Mouse (Mus musculus): ENCODE measurements at regions not wholly inside any gene's neighbourhood (a gene's known extent, or its start where the extent isn't known, plus 50 kb on each side); places are given as distances from the start of the nearest gene placed in this dataset.

DNA sequence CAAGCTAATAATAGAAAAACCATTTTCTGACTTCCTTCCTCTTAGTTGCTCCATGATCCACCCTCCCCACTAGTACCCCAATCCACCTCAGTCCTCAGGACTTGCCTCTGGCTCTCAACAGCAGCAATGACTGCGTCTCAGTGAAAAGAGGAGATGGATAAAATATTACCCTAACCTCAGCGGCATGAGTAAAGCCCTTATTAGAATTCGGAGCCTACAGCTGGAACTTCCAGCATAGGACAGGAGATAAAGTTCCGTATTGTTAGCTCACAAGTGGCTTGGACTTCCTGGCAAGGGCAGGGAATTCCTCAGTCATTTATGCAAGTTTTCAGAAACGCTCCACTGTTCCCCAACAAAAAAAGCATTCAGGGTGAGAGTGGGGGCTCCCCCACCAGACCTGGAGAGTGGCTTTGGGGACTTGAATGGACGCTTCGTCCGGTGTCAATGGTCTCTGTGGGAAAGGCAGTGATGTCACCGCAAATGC is 106.2 kb upstream of the Pabpc6 start:
- no peak for DNase-seq
- intact Hi-C loops (cut with DNase I): no loop called here

DNA sequence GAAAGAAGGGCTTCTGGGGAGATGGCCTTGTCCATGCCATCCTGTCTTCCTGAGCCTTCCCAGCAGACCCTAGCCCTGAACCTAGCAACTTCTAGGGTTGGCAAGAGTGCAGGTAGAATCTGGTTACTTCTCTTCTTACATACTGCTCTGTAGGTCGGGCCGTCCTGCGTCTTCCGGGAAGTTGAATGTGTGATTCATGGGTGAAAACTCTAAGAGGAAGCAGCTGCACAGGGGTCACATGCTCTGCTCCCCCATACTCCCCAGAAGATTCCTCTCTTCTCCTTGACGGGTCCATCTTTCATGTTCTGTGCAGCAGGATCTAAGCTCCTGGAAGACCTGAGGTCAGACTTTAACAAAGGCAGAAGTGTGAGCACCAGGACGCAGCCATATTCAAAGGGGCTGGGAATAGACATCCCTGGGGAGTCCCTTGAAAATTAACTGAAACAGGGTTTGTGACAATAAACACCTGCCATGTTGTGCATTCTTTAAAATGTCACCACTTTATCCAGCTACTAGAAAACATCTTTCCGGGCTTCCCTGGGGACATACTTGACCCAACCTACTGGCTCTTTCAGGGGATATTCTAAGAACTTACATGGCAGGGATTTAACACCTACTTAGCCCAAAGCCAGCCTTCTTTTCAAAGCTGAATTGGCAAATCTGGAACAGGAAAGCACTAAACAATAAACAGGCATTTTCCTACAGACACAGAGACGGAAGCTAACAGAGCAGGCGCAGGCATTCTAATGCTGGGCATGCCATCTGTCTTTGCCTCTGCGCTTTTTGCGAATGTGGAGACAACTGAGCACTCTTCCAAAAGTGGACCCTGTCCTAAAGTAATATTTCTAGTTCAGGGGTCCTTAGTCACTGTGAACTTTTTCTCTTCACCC is 105.5 kb upstream of the Pabpc6 start:
- DNase-seq: no peak
- intact Hi-C loops (cut with DNase I): no loop called here

DNA sequence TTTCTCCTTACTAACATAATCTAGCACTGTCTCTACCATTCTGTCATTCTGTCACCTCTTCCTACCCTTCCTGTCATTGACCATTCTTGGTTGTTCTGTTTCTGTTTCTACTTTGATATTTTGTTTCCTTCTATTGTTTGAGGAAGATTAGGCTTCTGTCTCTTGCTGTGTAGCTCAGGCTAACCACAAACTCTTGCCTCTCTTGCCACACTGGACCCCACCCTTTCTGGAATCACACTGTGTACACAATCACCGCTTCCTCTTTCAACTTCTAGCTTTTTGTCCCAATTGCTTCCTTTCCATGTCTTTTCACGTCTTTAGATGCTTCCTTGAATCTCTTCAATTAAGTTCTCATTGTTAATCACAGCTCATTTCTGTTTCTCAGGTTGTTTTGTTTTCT is 104.2 kb upstream of the Pabpc6 start:
- intact Hi-C loops (cut with DNase I): no loop called here
- no peak for DNase-seq

DNA sequence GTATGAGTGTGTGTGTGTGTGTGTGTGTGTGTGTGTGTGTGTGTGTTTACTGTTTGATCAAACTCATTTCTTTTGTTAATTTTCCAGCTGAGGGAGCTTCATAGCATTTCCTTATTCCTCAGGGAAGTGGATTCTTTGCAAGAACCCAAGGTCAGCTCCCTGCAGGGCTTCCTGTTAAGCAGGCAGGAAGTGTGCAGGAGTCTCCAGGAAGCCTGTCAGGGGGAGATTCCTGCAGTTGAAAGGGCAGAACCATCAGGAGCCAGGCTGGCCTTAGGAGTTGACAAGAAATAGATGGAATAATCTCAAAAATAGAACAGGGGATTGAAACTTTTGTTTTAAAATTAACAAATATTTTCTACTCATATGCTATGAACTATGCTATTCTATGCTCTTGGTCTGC is 98.8 kb upstream of the Pabpc6 start:
- intact Hi-C loops (cut with DNase I): loop anchor here (10.0 kb wide), 2 partner anchors 127 to 327 kb away; no protein-coding TSS in a partner anchor
- DNase-seq: no peak

DNA sequence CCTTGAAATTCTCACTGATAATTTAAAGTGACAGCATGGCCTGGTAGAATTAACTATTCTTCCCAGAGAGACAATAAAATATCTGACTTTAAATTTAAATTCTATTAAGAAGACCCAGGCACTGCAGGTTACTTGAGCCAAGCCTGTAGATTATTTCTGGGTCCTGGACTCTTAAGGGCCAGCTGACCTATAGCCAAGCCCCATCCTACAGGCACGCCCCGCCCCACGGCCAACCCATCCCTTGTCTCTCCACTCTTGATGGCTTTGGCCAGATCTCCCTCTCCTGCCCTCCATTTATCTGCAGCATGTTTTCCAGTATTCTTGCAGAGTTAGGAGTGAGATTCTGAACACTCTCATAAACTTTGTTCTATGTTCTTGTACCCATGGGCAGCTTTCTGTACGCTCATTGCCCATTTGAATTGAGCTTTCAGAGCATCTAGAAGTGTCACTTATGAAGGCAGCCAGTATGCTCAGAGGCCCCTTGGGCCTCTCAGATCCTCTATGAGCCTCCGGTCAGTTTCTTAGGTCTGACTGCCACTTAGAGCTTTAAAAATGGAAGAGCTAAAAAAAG is 96.2 kb upstream of the Pabpc6 start:
- DNase-seq: no peak

DNA sequence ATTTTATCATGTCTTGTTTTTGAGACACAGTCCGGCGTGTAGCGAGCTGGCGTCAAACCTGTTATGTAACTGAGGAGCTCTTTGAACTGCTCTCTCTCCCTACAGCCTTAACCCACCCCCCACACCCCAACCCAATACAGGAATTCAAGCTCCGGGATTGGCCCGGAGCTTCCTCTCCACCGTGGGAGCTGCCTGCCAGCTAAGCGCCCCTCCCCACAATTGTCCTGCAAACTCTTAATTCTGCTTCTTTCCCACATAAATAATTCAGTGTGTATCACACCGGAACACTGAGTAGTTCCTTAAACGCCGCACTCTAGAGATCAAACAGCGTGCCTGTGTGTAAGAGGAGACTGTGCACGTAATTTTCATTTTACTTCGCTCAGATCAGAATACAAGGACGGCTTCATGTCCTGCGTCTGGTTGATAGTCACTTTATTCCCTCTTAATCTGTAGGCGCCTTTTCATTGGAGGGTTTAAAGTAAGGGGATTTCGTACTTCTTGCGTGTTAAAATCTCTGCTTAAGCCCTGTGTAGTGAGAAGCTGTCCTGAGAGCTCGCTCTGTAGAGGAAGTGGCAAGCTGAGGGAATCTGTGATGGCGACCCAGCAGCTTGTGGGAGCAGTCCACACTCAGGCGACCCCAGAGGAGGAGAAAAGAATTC is 95.3 kb upstream of the Pabpc6 start:
- intact Hi-C loops (cut with DNase I): loop anchor here (10.0 kb wide), 2 partner anchors 130 to 330 kb away; no protein-coding TSS in a partner anchor
- DNase-seq: peak in 1 of 2 experiments; percentile 29

More for the DNA sequence above, 96.2 kb upstream of the Pabpc6 start:
- intact Hi-C loops (cut with DNase I): loop anchor here (10.0 kb wide), 2 partner anchors 129 to 329 kb away; no protein-coding TSS in a partner anchor

DNA sequence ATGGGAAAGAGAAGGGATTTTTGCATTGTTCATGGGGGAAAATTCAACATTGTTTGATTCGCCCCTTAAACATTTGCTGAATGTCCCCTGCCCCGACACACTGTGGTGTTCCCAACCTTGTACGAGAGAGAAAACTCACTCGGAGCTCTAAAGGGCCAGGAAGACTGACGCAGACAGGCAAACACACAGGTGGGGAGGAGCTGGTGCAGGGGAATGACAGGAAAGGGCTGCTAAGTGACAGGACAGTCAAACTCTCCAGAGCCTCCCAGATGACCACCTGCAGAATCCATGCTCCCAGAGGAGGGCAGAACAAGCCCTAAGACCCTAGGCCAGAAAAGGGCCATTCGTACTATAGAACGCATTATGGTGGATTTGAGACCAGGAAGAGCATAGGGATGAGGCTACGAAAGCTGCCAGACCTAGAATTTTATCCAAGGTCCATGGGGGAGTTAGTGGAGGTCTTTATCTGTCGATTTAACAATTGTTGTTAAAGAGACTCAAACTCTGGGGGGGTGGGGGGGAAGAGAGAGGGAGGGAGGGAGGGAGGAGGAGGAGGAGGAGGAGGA is 94.6 kb upstream of the Pabpc6 start:
- DNase-seq: no peak
- intact Hi-C loops (cut with DNase I): loop anchor here (10.0 kb wide), 2 partner anchors 131 to 331 kb away; no protein-coding TSS in a partner anchor

DNA sequence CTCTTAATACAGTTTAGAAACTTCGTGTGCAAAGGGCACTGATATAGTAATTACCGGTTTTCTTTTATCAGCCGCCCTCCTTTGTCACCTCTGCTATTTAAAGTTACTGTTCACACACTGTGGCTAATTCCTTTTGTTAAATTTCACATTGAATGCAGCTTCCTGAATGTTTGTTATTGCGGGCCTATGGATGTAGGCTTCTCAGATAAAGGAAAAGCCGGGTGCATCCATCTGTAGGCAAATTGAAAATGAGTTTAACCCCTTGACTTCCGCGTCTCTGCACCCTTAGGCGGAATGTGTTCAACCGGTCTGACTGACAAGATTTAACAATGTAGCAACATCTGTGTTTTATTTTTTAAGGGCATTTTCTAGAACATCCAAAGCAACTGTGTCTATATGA is 93.6 kb upstream of the Pabpc6 start:
- DNase-seq: no peak
- intact Hi-C loops (cut with DNase I): loop anchor here (10.0 kb wide), 2 partner anchors 132 to 332 kb away; no protein-coding TSS in a partner anchor

DNA sequence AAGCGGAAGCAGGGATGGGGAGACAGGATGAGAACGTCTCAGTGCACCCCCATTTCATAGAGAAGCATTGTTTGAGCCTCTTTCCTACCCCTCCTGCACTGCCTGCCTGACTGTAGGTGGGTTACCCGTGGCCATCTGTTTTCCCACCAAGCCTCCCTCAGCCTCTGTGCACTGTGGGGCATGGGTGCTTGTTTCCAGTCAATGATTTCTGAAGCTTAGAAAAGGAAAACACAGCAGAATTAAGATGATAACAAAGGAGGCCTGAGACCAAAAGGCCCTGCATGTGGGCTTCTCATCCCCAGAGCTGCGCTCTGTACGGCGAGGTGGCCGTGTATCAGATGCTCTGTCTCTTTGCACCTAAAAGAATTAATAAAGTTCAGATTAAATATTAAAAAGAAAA is 92.9 kb upstream of the Pabpc6 start:
- DNase-seq: no peak
- intact Hi-C loops (cut with DNase I): loop anchor here (10.0 kb wide), 2 partner anchors 132 to 332 kb away; no protein-coding TSS in a partner anchor

DNA sequence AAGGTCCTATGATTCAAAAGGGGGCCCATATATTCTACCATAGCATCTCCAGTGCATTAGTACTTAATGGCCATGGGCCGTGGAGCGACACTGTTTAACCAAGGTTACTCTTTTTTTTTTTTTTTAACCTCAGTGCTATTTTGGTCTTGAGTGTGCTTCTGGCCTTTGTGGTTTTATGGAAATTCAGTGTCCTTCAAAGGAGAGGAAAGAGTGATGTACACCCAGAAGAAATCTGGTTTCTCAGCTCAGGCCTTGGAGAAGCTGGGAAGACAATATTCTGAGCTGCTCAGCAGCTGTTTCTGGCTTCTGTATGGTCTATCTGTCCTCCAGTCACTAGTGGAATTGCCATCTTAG is 91.2 kb upstream of the Pabpc6 start:
- intact Hi-C loops (cut with DNase I): loop anchor here (10.0 kb wide), 2 partner anchors 134 to 334 kb away; no protein-coding TSS in a partner anchor

DNA sequence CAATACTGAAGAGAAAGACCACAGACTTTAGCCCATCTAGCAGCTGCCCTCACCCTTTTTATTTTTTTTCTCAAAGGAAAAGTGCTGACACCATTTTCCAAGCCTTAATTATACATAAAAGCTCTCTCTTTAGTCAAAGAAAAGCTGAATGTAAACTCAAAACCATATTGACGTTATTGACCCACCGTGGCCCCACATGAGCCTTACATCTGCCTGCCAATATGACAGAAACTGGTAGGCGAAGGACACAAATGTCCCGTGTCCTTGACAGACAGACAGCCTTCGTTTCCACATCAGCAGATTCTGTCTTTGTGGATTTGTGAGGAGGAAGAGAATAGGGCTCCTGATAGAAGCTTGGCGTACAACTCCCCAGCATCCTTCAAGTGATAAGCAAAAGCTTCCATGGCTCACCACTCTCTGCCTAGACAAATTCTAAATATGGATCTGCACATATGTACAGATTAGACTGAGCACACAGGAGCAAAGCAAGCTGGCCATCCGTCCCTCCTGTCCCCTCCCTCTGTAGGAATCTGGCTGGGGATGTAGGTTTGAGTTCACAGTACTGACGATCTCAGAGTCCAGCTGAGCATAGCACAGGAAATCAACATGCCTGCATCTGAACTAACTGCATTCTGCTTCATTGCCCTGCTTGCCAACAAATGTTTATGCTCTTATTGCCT is 90.6 kb upstream of the Pabpc6 start:
- intact Hi-C loops (cut with DNase I): loop anchor here (10.0 kb wide), 2 partner anchors 135 to 335 kb away; no protein-coding TSS in a partner anchor
- no peak for DNase-seq

More for the DNA sequence above, 91.2 kb upstream of the Pabpc6 start:
- DNase-seq: no peak

DNA sequence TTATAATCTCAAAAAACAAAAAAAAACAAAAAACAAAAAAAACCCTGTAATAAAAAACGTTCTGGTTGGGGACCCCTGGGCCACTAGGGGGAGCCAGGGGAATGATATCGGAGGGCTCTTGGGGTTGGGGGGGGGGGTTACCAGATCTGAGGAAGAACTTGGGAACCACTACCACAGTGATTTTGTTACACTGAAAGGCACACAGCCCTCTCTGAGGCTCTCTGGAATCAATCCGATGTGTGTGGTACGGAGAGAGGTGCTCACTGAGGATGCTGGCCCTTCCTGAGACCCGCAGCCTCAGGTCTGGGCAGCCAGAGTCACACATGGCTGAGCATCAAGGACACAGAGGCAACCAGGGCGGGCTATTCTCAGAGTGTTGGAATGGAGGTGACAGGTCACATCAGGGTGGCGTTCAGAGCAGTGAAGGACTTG is 89.9 kb upstream of the Pabpc6 start:
- DNase-seq: peak in 1 of 2 experiments; percentile 29
- intact Hi-C loops (cut with DNase I): loop anchor here (5.0 to 10.0 kb wide), 5 partner anchors 278 to 975 kb away; no protein-coding TSS in a partner anchor

DNA sequence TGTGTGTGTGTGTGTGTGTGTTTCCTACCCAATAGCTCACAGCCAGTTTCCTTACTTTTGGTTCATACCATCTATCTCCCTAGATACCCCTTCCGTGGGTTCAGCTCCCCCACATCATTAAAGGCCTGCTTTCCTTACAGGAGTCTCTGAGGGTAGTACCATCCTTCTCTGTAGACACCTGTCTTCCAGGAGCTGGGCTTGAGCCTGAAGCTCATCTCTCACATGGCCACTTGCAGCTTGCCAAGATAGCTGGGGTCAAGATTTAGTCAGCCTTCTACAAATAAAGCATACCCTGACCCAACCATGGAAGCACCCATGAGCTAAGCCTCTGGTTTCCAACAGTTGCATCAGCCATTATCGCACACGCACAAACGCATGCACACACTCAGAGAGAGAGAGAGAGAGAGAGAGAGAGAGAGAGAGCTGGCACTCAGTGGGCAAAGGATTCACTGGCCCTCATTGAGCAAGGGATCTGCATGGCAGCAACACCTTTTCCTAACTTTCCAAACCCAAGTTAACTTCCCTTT is 88.3 kb upstream of the Pabpc6 start:
- intact Hi-C loops (cut with DNase I): loop anchor here (2.0 to 10.0 kb wide), 6 partner anchors 280 to 977 kb away; partner anchors contain the start of gene Qk
- DNase-seq: no peak

DNA sequence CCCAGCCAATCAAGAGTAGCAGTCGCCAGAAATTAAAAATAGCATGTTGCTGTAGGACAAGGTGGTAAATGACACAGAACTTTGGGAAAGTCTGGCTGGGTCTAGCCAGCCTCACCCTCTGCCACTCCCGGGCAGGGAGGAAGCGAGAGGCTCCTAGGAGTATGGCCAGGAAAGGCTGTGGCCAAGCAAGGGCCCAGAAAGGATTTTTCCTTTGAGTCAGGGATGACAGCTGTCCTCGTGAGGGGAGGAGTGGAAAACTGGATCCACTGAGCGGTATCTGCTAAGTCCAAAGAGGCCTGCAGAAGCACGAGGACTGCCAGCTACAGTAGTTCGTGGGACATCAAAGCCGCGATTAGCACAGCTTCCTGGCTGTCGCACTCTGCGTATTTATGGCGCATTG is 87.2 kb upstream of the Pabpc6 start:
- intact Hi-C loops (cut with DNase I): loop anchor here (2.0 to 10.0 kb wide), 6 partner anchors 281 to 978 kb away; partner anchors contain the start of gene Qk
- DNase-seq: peak; percentile 44 to 46

DNA sequence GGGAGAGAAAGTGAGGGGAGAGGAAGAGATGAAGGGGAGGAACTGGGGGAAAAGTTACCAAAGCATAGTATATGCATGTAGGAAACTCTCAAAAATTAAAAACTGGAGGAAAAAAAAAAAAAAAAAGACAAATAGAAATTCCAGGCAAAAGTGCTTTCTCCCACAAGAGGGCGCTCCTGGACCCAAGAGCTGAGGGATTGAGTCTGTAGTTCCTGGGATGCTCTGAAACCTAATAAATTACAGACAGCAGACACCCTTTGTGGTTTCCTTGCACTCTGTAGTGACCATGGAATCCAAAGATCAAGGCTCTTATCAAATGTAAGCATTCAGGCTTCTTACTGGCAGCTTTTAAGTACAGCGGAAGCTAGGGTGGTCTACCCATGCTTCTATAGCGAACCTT is 86.7 kb upstream of the Pabpc6 start:
- DNase-seq: peak; percentile 40 to 60
- intact Hi-C loops (cut with DNase I): loop anchor here (2.0 to 10.0 kb wide), 6 partner anchors 281 to 979 kb away; partner anchors contain the start of gene Qk

DNA sequence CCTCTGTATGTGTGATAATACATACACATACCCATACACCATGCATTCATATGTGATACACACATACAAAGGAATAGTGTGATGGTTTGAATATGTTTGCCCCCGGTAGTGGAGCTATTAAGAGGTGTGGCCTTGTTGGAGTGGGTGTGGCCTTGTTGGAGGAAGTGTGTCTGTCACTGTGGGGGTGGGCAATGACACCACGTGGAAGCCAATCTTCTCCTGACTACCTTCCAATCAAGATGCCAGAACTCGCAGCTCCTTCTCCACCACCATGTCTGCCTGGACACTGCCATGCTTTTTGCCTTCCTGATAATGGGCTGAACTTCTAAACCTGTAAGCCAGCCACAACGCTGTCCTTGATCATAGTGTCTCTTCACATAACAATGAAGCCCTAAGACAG is 86.1 kb upstream of the Pabpc6 start:
- DNase-seq: no peak
- intact Hi-C loops (cut with DNase I): loop anchor here (5.0 to 10.0 kb wide), 5 partner anchors 282 to 979 kb away; no protein-coding TSS in a partner anchor

DNA sequence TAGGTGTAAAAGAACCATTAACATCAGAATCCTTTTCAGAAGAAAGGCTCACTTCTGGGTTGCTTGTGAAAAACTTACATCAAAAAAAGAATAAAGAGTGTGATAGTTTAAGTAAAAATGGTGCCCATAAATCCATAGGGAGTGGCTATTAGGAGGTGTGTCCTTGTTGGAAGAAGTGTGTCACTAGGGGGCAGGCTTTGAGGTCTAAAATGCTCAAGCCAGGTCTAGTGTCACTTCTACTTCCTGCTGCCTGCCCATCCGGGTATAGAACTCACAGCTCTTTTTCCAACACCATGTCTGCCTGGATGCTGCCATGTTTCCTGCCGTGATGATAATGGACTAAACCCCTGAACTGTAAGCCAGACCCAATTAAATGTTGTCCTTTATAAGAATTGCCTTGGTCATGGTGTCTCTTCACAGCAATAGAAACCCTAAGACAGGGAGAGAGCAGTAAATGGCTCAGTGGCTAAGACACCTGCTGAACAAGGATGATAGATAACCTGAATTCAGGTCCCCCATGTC is 85.4 kb upstream of the Pabpc6 start:
- intact Hi-C loops (cut with DNase I): loop anchor here (5.0 to 10.0 kb wide), 5 partner anchors 282 to 980 kb away; no protein-coding TSS in a partner anchor
- no peak for DNase-seq

DNA sequence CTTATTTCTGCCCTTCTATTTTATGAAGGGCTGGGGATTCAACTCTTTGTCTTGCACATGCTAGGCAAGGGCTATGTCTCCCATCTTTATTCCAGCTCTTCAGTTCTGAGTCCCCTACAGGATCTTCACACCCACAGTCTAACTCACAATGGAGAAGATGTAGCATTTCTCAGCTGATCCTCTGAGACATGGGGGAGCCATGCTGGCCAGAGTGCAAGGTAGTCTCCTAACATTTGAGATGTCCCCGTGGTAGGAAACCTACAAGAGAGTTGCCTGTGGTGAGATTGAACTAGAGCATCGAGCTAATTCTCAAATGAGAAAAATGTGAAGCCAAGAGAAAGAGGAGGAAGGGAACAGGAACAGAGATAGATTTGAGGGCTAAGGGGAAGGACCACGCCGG is 83.3 kb upstream of the Pabpc6 start:
- DNase-seq: no peak
- intact Hi-C loops (cut with DNase I): loop anchor here (10.0 kb wide), 1 partner anchor 982 kb away; no protein-coding TSS in a partner anchor
